ENCODE assay signal across 24 mouse cellular contexts in genomic region chr2:43592001-43592704, GRCm38 (mm10). TPM values are rescaled to one million over a fixed set of nuclear protein-coding genes. Genes with fewer than 3 reads are reported as not detected.
DNase-seq lines count a peak whose midpoint lies in the region; ATAC-seq and TF ChIP-seq lines count a peak whose summit lies in the region.
"Had no signal": no experiment of that assay in that cellular context is flagged by ENCODE, and none has a peak within 500 bp of the region (broad histone marks: within the 10 kb centered on the region; RNA-seq: fewer than 3 reads in every experiment).

No protein-coding gene starts in this region.

- ATAC-seq in kidney, embryonic 16.5 days (ENCODE audit: low FRiP score, low TSS enrichment): peak; percentile 76
- ATAC-seq: activated CD4-positive, CD25-positive, alpha-beta regulatory T cell, adult 4 months; forebrain, embryonic 13.5 days; forebrain, embryonic 16.5 days; hindbrain, embryonic 16.5 days had no signal

- no peak overlapping the region for H3K9ac ChIP-seq in kidney, embryonic 16.5 days (replicated peaks; ENCODE audit: low read length)
- H3K9ac ChIP-seq: forebrain, embryonic 13.5 days; heart, embryonic 13.5 days; hindbrain, embryonic 12.5 days had no signal

- H3K36me3 ChIP-seq in kidney, embryonic 16.5 days (ENCODE audit: insufficient read depth, low read length): no peaks in the 10 kb centered on the region
- no peaks in the 10 kb centered on the region for H3K36me3 ChIP-seq in kidney, adult 2 months (ENCODE audit: control insufficient read depth, insufficient read depth, low read length)
- H3K36me3 ChIP-seq: forebrain, embryonic 10.5 days; heart, embryonic 10.5 days; heart, embryonic 13.5 days; hindbrain, embryonic 12.5 days had no signal

- H3K4me1 ChIP-seq in kidney, embryonic 16.5 days (ENCODE audit: insufficient read depth, low read length): no peaks in the 10 kb centered on the region
- H3K4me1 ChIP-seq in kidney, adult 2 months (ENCODE audit: control insufficient read depth, insufficient read depth, low read length): no peaks in the 10 kb centered on the region
- H3K4me1 ChIP-seq: forebrain, embryonic 10.5 days; forebrain, embryonic 13.5 days; heart, embryonic 10.5 days; heart, embryonic 13.5 days; hindbrain, embryonic 12.5 days had no signal

- no peak for TF ChIP-seq POLR2A in kidney, adult 2 months (IDR thresholded peaks at IDR 0.05; ENCODE audit: low read depth, low read length)

- 56% methylated on average over 1 of the region's 1 CpGs for WGBS in kidney, embryonic 16.5 days
- WGBS in kidney, adult 2 months: 69% methylated on average over 1 of the region's 1 CpGs

- no peak overlapping the region for H3K27ac ChIP-seq in kidney, embryonic 16.5 days (ENCODE audit: low read length)
- no peak overlapping the region for H3K27ac ChIP-seq in kidney, adult 2 months (ENCODE audit: insufficient read depth, low read depth, low read length)
- H3K27ac ChIP-seq: forebrain, embryonic 10.5 days; forebrain, embryonic 13.5 days; heart, adult 2 months; heart, embryonic 10.5 days; heart, embryonic 13.5 days; hindbrain, embryonic 12.5 days had no signal

- no peak overlapping the region for H3K4me2 ChIP-seq in kidney, embryonic 16.5 days (replicated peaks; ENCODE audit: low read depth, low read length)
- H3K4me2 ChIP-seq: forebrain, embryonic 13.5 days; heart, embryonic 13.5 days; hindbrain, embryonic 12.5 days had no signal

- no peaks in the 10 kb centered on the region for H3K9me3 ChIP-seq in kidney, embryonic 16.5 days (ENCODE audit: low read length)
- H3K9me3 ChIP-seq: forebrain, embryonic 10.5 days; forebrain, embryonic 13.5 days; heart, embryonic 10.5 days; heart, embryonic 13.5 days; hindbrain, embryonic 12.5 days had no signal

- H3K4me3 ChIP-seq in kidney, embryonic 16.5 days (ENCODE audit: low read length): no peak overlapping the region
- no peak overlapping the region for H3K4me3 ChIP-seq in kidney, adult 2 months (ENCODE audit: insufficient read depth, low read depth, low read length)
- H3K4me3 ChIP-seq: forebrain, embryonic 10.5 days; forebrain, embryonic 13.5 days; heart, adult 2 months; heart, embryonic 10.5 days; heart, embryonic 13.5 days; hindbrain, embryonic 12.5 days had no signal

- DNase-seq in embryo, embryonic 10.5 days (ENCODE audit: low spot score): peak; percentile 12
- no peak for DNase-seq in embryo, embryonic 9.5 days (ENCODE audit: extremely low spot score)
- DNase-seq in kidney, adult 2 months: no peak
- peak; percentile 8 for DNase-seq in lung, postnatal 36 days
- no peak for DNase-seq in lung, postnatal 10 days
- DNase-seq: adrenal gland, adult 8-10 months; adrenal gland, postnatal 25 days; cerebellum, adult 11-12 months; cerebellum, adult 8-10 months; cerebellum, postnatal 10 days; gastrocnemius, postnatal 10 days; gastrocnemius, postnatal 36 days; heart, adult 2 months; heart, postnatal 14 days; heart, postnatal 4 days had no signal

- H3K27me3 ChIP-seq in kidney, embryonic 16.5 days (ENCODE audit: insufficient read depth, low read length): no peaks in the 10 kb centered on the region
- H3K27me3 ChIP-seq in kidney, adult 2 months (replicated peaks; ENCODE audit: control insufficient read depth, insufficient read depth, low read length): no peaks in the 10 kb centered on the region
- H3K27me3 ChIP-seq: forebrain, embryonic 13.5 days; heart, embryonic 13.5 days; hindbrain, embryonic 12.5 days had no signal

- no peak for TF ChIP-seq CTCF in kidney, adult 2 months (conservative IDR thresholded peaks at IDR 0.05; ENCODE audit: insufficient read depth, insufficient read length, low read depth, low read length)

RNA-seq across cellular contexts. Expression of gene Kynu, which starts 37.0 kb away (rescaled TPM):
- 4.8 and 5.5 TPM in 2 replicates for polyA plus RNA-seq in kidney, embryonic 16.5 days (2015; fragmentation: Nextera tagmentation; extraction: Ambion mirVana)
- 12.7 and 16.7 TPM in 2 replicates for polyA plus RNA-seq in kidney, adult 2 months (2012; rRNA removed)

Comparison
In these comparisons a context has a peak if more than half of its experiments do, and no peak if none do; other contexts are left out.
1. DNase-seq: peak in embryo, embryonic 10.5 days (single experiment) and lung, postnatal 36 days (single experiment); none in embryo, embryonic 9.5 days (single experiment), kidney, adult 2 months (single experiment) and lung, postnatal 10 days (single experiment).